ENCODE assay signal across 11 mouse cellular contexts in the genomic region with DNA sequence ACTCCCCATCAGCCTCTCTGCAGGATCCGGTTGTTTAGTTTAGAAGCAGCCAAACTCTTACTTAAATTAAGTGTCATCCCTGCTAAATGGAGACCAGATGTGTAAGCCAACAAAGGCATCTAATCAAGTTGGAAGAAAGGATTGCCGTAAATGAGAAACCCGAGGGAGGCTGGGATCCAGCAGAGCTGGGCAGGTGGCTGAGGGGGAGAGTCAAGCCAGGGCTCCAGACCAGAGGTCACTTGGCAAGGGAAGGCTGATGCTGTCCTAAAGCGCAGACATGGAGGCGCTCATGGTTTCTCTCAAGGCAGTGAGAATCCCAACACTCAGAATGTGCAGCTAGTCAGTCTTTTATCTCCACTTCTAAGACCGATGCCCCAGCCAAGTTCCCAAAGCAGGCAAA.
A peak's percentile ranks its signal among the peaks of the same experiment; 100 is the strongest.
DNase-seq lines count a peak whose midpoint lies in the region; ATAC-seq and TF ChIP-seq lines count a peak whose summit lies in the region.
"Had no signal": no experiment of that assay in that cellular context is flagged by ENCODE, and none has a peak within 500 bp of the region (broad histone marks: within the 10 kb centered on the region; RNA-seq: fewer than 3 reads in every experiment).

No protein-coding gene starts in this region.

- 45% methylated on average over 6 of the region's 6 CpGs for WGBS in embryonic facial prominence, embryonic 10.5 days

- no peak for TF ChIP-seq CTCF in layer of hippocampus, adult 2 months (conservative IDR thresholded peaks at IDR 0.05)
- TF ChIP-seq CTCF in gastrocnemius, adult 2 months (IDR thresholded peaks at IDR 0.05) = no peak

- H3K27me3 ChIP-seq in embryonic facial prominence, embryonic 10.5 days (replicated peaks; ENCODE audit: low read depth, poor library complexity, severe bottlenecking) = no peaks in the 10 kb centered on the region; the same call in 1 of the 2 replicates
- H3K27me3 ChIP-seq: limb, embryonic 15.5 days had no signal

- intact Hi-C loops in gastrocnemius, adult 2 months (cut with DNase I) = no loop called here

- no peak for DNase-seq in layer of hippocampus, adult 2 months (ENCODE audit: low spot score in 2 of 2)
- DNase-seq in layer of hippocampus, adult 11-12 months (ENCODE audit: low spot score) = no peak
- DNase-seq in embryonic facial prominence, embryonic 10.5 days (ENCODE audit: low spot score) = peak; percentile 44
- peak; percentile 54 for DNase-seq in gastrocnemius, adult 2 months
- peak; percentile 71 for DNase-seq in kidney, postnatal 14 days
- DNase-seq in cerebellum, adult 8-10 months = no peak
- DNase-seq: cerebellum, postnatal 14 days; heart, postnatal 10 days; retina, postnatal 1 day had no signal

- no peaks in the 10 kb centered on the region for H3K36me3 ChIP-seq in embryonic facial prominence, embryonic 10.5 days (replicated peaks)
- H3K36me3 ChIP-seq: limb, embryonic 15.5 days had no signal

- no peak overlapping the region for H3K4me3 ChIP-seq in layer of hippocampus, adult 2 months
- no peak overlapping the region for H3K4me3 ChIP-seq in embryonic facial prominence, embryonic 10.5 days
- H3K4me3 ChIP-seq in gastrocnemius, adult 2 months = no peak overlapping the region
- H3K4me3 ChIP-seq: limb, embryonic 15.5 days had no signal

- no peak for ATAC-seq in erythroblast, adult 5-6 weeks (replicated peaks; ENCODE audit: low FRiP score, poor library complexity, severe bottlenecking)

- H3K27ac ChIP-seq in layer of hippocampus, adult 2 months = 0 out of 2 replicates have a peak overlapping the region, but pooled peaks have one; percentile 4
- H3K27ac ChIP-seq in embryonic facial prominence, embryonic 10.5 days (replicated peaks) = peak overlapping the region; percentile 63
- no peak overlapping the region for H3K27ac ChIP-seq in gastrocnemius, adult 2 months
- H3K27ac ChIP-seq: limb, embryonic 15.5 days had no signal

- no peaks in the 10 kb centered on the region for H3K9me3 ChIP-seq in embryonic facial prominence, embryonic 10.5 days
- H3K9me3 ChIP-seq: limb, embryonic 15.5 days had no signal

- peaks cover 74% of the 10 kb centered on the region for H3K4me1 ChIP-seq in embryonic facial prominence, embryonic 10.5 days

Comparison
In these comparisons a context has a peak if more than half of its experiments do, and no peak if none do; other contexts are left out.
1. DNase-seq: peak in embryonic facial prominence, embryonic 10.5 days (single experiment), gastrocnemius, adult 2 months (single experiment) and kidney, postnatal 14 days (single experiment); none in layer of hippocampus, adult 2 months (0 of 2), layer of hippocampus, adult 11-12 months (single experiment) and cerebellum, adult 8-10 months (single experiment).